Mouse (Mus musculus): ENCODE measurements at regions not wholly inside any gene's neighbourhood (a gene's known extent, or its start where the extent isn't known, plus 50 kb on each side); places are given as distances from the start of the nearest gene placed in this dataset.

DNA sequence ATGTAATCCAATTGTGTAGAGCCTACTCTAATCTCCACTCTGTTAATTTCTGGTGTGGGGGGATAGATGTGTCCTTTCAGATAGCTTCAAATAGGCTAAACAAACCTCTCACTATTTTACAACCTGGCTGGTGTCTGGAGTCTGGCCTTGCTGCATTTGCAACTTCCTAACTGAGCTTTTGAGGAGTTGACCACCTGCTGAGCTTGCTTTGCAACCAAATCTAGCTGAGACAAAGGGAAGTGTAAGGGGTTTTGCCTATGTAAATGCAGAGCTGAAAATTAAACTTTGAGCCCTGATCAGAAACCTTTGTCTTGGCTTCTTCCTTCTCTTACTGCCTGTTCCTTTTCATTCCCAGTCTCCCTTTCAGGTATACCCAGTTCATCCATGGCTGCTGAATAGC, 404.3 kb downstream of the Cetn3 start:
- DNase-seq (ENCODE audit: low spot score), result no peak

- no peak for DNase-seq (ENCODE audit: low spot score)
These were observed 417.9 kb downstream of the Cetn3 start for GRCm38 (mm10) chr13:82200739-82201138.

GRCm38 (mm10) chr13:82225430-82225829, 442.6 kb downstream of the Cetn3 start:
- no peak for DNase-seq (ENCODE audit: low spot score)

- no peak for DNase-seq (ENCODE audit: low spot score)
These were observed 451.0 kb downstream of the Cetn3 start for GRCm38 (mm10) chr13:82233901-82234300.

DNA sequence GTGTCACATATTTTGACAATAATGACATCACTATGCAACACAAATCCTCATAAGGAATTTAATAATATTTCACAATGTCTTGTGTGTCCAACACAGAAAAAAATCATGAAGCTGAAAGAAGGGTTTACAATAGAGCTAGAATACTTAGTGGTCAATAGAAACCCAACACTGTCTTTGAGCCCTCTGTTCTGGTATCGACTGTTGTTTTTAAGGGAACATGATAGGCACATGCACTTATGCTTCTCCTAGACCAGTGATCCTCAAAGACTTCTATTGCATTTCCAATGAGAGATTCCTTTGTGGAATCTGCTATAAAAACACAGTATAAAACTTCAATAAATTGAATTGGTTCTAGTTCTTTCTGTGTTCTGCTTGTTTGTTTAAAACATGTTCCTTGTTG, 463.4 kb downstream of the Cetn3 start:
- no peak for DNase-seq (ENCODE audit: low spot score)

GRCm38 (mm10) chr13:82250361-82250760, 467.5 kb downstream of the Cetn3 start:
- no peak for DNase-seq (ENCODE audit: low spot score)

GRCm38 (mm10) chr13:82258491-82258935, 475.6 kb downstream of the Cetn3 start:
- peak; percentile 58 for DNase-seq (ENCODE audit: low spot score)

GRCm38 (mm10) chr13:82264236-82264635, 481.4 kb downstream of the Cetn3 start:
- no peak for DNase-seq (ENCODE audit: low spot score)

- no peak for DNase-seq (ENCODE audit: low spot score)
These were observed 482.3 kb downstream of the Cetn3 start for GRCm38 (mm10) chr13:82265170-82265569.

GRCm38 (mm10) chr13:82265736-82266135, 482.9 kb downstream of the Cetn3 start:
- DNase-seq (ENCODE audit: low spot score), result no peak

GRCm38 (mm10) chr13:82274733-82275132, 491.9 kb downstream of the Cetn3 start:
- DNase-seq (ENCODE audit: low spot score), result no peak

DNA sequence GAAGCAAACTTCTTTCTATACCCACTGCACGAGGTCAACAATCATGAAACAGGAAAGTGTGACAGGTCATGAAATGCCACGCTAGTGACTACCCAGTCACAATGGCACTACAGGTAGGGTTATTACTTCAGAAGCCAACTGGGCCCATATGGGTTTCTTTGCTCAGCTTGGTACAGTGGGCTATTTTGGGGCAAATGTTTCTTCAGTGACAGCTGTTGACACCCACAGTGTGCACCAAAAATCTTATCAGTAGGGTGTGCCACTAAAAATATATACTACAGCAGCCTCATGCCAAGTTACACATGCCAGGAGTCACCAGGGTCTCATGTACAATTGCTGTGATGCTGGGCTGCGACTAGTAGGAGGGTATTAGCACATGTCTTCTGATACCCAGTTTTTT, 493.1 kb downstream of the Cetn3 start:
- DNase-seq (ENCODE audit: low spot score), result no peak

GRCm38 (mm10) chr13:82280744-82281143, 497.9 kb downstream of the Cetn3 start:
- DNase-seq (ENCODE audit: low spot score), result no peak

GRCm38 (mm10) chr13:82295834-82296233, 513.0 kb downstream of the Cetn3 start:
- no peak for DNase-seq (ENCODE audit: low spot score)

DNA sequence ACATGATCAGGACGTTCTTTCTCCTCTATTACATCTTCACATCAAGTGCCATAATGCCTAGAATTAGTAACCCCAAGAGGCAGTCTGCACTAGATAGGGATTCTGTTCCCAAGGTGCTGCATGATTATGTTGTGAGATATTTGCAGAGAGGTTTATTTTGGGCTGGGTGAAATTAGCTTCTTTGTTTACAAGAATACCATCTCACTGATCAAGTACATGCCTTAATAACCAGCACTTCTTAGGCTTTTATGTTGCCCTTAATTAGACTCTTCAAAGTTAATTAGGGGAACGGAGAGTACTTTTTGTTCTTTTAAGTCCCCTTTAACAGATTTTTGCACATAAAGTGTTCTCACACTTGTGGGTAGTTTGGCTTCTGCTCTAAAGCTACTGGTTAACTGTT, 521.4 kb downstream of the Cetn3 start:
- DNase-seq (ENCODE audit: low spot score), result no peak

DNA sequence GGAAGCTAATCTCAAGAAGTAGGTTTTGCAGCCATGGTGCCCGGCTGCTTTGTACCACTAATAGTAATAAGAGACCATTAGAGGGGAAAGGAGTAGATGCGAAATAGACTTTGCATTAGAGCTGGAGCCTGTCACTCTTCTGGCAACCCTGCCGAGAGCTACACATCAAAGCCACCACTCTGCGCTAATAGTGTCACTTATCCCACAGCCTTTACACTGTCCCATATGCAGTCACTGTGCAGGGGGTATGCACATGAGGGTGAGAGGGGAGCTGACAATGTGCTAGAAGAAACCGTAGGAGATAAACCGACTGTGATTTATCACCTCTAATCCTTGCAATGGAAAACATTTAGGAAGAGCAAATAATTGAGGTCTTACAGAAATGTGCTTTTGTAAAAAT, 522.2 kb downstream of the Cetn3 start:
- no peak for DNase-seq (ENCODE audit: low spot score)

- DNase-seq (ENCODE audit: low spot score), result no peak
These were observed 525.5 kb downstream of the Cetn3 start for GRCm38 (mm10) chr13:82308336-82308735.

DNA sequence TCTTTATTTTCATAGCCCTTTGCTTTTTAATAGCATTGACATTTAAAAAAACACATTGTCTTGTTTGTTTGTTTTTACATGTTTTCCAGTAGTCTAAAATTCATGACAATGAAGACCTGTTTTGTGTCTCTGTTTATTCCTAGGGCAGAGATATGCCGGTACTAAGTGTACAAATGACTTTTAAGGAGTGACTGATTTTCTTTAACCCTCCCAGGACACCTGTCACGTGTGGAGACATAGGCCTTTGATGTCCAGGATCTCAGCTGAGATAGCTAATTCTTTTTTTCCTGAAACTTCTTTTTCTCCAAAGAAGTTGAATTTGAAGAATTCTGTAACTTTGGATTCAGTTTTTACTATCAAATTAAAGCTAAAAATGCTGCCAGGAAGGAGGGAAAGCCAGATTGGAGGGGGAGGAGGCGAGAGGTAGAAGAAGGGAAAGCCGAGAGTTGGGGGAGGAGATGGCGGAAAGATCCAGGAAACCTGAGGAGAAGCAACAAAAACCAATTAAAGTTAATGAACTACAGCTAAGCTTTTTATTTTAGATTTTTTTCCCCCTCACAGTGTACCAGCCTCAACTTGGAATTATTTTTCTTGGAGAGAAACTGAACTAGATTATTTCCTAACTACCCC, 533.8 kb downstream of the Cetn3 start:
- no peak for DNase-seq (ENCODE audit: low spot score)

DNA sequence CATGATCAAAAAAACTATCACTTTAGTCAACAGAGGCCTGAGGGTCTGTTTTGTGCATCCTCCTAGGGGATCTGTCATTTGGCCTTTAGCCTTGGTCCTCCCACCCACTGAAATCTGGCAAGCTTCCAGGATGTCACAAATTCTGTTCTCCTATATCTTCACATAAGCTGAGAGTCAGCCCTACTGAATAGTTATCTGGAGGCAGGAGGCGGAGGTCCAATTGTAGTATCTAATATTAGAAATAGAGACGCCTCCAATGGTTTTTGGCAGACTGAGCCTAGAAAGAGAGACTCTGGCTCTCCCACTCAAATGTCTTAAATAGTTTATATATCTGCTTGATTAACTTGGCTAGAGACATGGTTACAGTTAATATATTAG, 534.3 kb downstream of the Cetn3 start:
- peak; percentile 59 for DNase-seq (ENCODE audit: low spot score)

- no peak for DNase-seq (ENCODE audit: low spot score)
These were observed 535.5 kb downstream of the Cetn3 start for GRCm38 (mm10) chr13:82318395-82318794.

DNA sequence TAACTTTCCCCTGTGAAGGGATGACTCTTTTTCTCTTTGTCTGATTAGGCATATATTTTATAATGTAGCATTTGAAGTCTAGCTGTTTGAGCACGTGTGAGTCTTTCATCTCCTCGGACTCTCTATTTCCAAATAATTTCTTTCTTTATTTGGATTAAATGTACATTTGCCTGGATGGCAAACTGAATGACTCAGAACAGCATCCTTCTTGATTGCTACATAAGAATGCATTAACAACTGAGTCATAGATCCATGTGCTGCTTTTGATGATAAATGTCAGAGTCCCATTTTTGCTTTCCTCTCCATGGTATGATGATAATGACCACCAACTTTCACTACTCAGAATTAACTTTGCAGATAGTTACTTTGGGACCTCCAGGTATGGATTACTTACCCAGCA, 571.5 kb downstream of the Cetn3 start:
- no peak for DNase-seq (ENCODE audit: low spot score)

DNA sequence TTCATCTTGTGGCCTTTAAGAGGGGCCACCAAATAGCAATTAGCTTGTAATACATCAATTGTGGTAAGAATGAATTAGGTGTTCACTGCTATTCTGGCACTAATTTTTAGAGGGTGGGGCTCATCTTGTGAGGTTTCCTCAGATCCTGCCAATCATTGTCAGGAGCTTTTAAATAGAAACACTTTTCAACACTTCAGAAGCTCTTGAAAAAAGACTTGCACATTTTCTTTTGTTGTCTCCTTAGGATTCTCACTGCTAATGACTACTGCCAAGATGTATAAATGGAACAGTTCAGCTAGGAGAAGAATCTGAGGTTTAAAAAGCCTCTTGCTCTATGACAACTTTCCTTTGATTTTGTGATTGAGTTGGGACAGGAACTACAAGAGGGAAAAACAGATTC, 572.4 kb downstream of the Cetn3 start:
- peak; percentile 5 for DNase-seq (ENCODE audit: low spot score)

DNA sequence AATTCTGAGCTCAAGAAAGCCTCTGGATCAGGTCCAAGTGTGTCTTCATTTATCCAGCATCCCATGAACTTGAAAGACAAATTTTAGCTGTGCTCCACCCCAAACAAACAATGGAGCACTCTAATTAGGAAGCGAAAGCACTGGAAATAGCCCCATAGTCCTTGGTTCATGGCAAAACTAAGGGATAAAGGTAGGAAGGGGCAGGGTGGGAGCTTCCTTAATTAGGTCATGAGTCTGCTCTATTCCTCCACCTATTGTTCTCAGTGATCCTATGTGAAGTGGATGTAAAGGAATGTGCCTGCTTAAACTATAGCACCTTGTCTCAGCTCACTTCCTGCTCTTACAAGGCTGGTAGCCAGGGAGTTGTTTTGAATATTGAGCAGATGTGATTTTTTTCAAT, 576.6 kb downstream of the Cetn3 start:
- DNase-seq (ENCODE audit: low spot score), result peak; percentile 14

GRCm38 (mm10) chr13:82360711-82361110, 577.8 kb downstream of the Cetn3 start:
- DNase-seq (ENCODE audit: low spot score), result no peak
